Mouse (Mus musculus): ENCODE measurements around the gene Tmem121b. TPM values are rescaled to one million over a fixed set of nuclear protein-coding genes. Genes with fewer than 3 reads are reported as not detected.

Gene Tmem121b
- polyA plus RNA-seq, 1 experiment from 2014 or later = 0.18 TPM

DNA sequence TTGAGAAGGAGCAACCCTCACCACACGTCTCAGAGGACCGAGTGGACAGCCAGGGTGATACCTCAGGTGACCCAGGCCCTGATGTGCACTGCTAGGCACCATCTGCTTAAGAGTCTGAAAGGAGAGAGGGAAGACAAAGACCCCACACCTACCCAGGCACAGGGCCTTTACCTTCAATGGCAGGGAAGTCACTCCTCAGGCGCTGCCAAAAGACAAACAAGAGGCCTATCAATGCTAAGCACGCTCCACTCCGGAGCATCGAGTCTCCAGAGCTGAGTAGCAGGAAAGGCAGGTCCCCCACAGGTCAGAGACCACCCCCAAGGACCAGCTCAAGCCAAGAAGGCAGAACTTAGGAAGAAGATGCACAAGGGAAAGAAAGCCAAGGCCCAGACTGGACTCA, 23.3 kb upstream of the Tmem121b start:
- Histone ChIP-seq H3K4me1 (no peaks in the 10 kb centered on the region), H3K4me3 (no peak overlapping the region), H3K36me3 (peaks cover 77% of the 10 kb centered on the region), H3K27ac (no peak overlapping the region), H3K9me3 (replicated peaks) (no peaks in the 10 kb centered on the region), H3K27me3 (ENCODE audit: low read depth, poor library complexity, severe bottlenecking) (no peaks in the 10 kb centered on the region)
- WGBS = 91% methylated on average over 6 of the region's 6 CpGs
- DNase-seq (ENCODE audit: low spot score) = no peak

DNA sequence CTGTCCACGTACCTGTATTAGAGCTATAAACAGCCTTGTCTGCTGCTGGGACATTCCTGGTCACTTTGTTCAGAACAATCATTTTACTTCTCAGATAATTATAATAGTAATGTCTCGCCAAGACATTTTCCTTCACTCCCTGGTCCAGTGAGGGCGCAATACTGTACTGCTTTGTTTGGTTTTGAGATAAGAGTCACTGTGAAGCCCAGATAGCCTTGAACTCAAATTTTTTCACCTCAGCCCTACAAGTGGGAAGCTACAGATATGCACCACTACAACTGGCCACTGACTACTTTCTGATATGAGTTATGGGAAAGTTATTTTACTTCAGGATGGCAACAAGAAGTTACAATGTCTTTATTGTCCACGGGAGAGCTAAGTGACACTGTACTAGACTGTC, 22.8 kb upstream of the Tmem121b start:
- 91% methylated on average over 4 of the region's 4 CpGs for WGBS
- H3K27ac ChIP-seq = no peak overlapping the region
- H3K4me1 ChIP-seq = no peaks in the 10 kb centered on the region
- peaks cover 77% of the 10 kb centered on the region for H3K36me3 ChIP-seq
- DNase-seq (ENCODE audit: low spot score) = no peak
- no peak overlapping the region for H3K4me3 ChIP-seq
- H3K27me3 ChIP-seq (ENCODE audit: low read depth, poor library complexity, severe bottlenecking) = no peaks in the 10 kb centered on the region
- no peaks in the 10 kb centered on the region for H3K9me3 ChIP-seq (replicated peaks)

DNA sequence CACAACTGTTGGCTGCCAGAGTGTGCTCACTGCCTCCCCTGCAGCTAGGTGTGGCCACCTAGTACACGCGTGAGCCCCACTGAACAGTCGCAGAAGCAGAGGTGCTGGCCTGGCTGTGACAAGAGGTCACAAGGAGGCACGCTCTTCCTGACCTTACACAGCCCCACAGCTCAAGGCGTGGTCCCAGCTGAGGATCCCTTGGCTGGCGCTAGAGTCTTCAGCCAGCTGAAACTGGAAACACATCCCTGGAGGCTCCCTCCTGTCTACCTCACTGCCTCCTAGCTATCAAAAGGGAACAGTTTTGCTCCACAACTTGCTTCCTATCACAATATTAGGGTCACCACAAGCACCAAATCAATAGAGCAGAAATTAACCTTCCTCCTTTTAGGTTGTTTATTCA, 17.6 kb upstream of the Tmem121b start:
- H3K4me1 ChIP-seq = no peaks in the 10 kb centered on the region
- WGBS = 78% methylated on average over 6 of the region's 6 CpGs
- H3K36me3 ChIP-seq = peaks cover 74% of the 10 kb centered on the region
- no peaks in the 10 kb centered on the region for H3K9me3 ChIP-seq (replicated peaks)
- H3K27ac ChIP-seq = no peak overlapping the region
- no peak for DNase-seq (ENCODE audit: low spot score)
- H3K4me3 ChIP-seq = no peak overlapping the region
- no peaks in the 10 kb centered on the region for H3K27me3 ChIP-seq (ENCODE audit: low read depth, poor library complexity, severe bottlenecking)

DNA sequence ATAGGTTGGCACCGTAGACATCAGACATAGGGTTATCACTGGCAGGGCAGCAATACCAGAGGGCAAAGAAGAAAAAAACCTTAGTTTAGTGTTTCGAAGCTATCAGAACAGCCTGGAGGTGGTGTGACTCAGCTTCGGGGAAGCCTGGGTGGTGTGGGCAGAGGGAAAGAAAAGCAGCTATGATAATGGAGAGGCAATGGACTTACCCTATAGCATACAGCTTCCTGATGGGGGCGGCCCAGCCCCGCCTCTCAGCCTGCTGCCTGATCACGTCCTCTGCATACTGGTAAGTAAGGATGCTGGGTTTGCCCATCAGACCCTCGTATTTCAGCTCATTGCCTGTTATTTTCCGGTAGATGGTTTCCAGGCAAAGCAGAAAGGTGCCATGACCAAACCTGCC, 16.8 kb upstream of the Tmem121b start:
- DNase-seq (ENCODE audit: low spot score) = no peak
- H3K4me1 ChIP-seq = no peaks in the 10 kb centered on the region
- H3K27ac ChIP-seq = no peak overlapping the region
- H3K4me3 ChIP-seq = no peak overlapping the region
- H3K27me3 ChIP-seq (ENCODE audit: low read depth, poor library complexity, severe bottlenecking) = no peaks in the 10 kb centered on the region
- H3K36me3 ChIP-seq = peaks cover 74% of the 10 kb centered on the region
- 82% methylated on average over 8 of the region's 8 CpGs for WGBS
- H3K9me3 ChIP-seq (replicated peaks) = no peaks in the 10 kb centered on the region

DNA sequence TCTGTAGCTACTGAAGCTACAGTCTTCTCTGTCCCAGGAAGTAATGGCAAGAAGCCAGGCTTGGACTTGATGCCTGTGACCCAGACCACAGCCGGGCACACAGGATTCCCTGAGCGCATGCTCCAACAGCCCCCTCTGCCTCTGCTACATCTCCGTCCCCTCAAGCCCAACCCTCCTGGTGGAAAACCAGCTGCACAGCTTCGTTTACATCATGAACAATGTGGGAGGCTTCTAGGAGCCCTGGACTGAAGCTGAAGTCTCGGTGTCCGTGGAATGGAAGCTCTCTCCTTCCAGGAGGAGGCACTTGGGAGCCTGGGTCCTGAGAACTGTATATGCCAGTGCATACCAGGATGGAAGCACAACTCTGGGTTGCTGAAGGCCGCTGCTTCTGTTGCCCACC, 16.4 kb upstream of the Tmem121b start:
- no peak for DNase-seq (ENCODE audit: low spot score)
- H3K9me3 ChIP-seq (replicated peaks) = no peaks in the 10 kb centered on the region
- no peak overlapping the region for H3K27ac ChIP-seq
- peaks cover 74% of the 10 kb centered on the region for H3K36me3 ChIP-seq
- no peak overlapping the region for H3K4me3 ChIP-seq
- WGBS = 89% methylated on average over 7 of the region's 7 CpGs
- no peaks in the 10 kb centered on the region for H3K4me1 ChIP-seq
- no peaks in the 10 kb centered on the region for H3K27me3 ChIP-seq (ENCODE audit: low read depth, poor library complexity, severe bottlenecking)

- no peaks in the 10 kb centered on the region for H3K27me3 ChIP-seq (ENCODE audit: low read depth, poor library complexity, severe bottlenecking)
- H3K9me3 ChIP-seq (replicated peaks) = no peaks in the 10 kb centered on the region
- H3K36me3 ChIP-seq = peaks cover 62% of the 10 kb centered on the region
- DNase-seq (ENCODE audit: low spot score) = no peak
- 88% methylated on average over 4 of the region's 4 CpGs for WGBS
- H3K4me1 ChIP-seq = no peaks in the 10 kb centered on the region
- H3K4me3 ChIP-seq = no peak overlapping the region
- H3K27ac ChIP-seq = no peak overlapping the region
Measured at GRCm38 (mm10) chr6:120508645-120509044, 15.0 kb upstream of the Tmem121b start.

DNA sequence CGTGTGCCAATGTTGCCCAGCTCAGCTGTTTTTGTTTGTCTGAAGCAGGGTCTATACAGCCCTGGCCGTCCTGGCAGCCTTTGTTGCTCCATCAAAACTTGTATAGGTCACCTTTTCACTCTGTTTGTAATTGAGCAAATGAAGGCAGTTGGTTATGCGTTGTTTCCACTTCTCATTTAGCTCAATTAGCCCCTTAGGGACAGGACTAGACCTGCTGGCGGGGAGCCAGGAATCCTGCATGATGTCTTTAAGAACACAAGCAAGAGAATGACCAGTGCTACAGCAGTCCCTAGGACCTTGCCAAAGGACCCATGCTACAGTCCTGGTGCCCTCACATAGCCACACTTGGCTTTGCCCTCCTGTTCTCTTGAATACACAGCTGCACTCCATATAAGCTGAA, 11.9 kb upstream of the Tmem121b start:
- no peaks in the 10 kb centered on the region for H3K4me1 ChIP-seq
- 76% methylated on average over 4 of the region's 4 CpGs for WGBS
- H3K9me3 ChIP-seq (replicated peaks) = no peaks in the 10 kb centered on the region; the same call in 1 of the 2 replicates
- H3K27me3 ChIP-seq (ENCODE audit: low read depth, poor library complexity, severe bottlenecking) = no peaks in the 10 kb centered on the region
- H3K4me3 ChIP-seq = no peak overlapping the region
- no peak for DNase-seq (ENCODE audit: low spot score)
- peaks cover 34% of the 10 kb centered on the region for H3K36me3 ChIP-seq
- H3K27ac ChIP-seq = no peak overlapping the region

- WGBS = 82% methylated on average over 3 of the region's 3 CpGs
- H3K27ac ChIP-seq = no peak overlapping the region
Measured at GRCm38 (mm10) chr6:120504051-120504450, 10.4 kb upstream of the Tmem121b start.

GRCm38 (mm10) chr6:120496544-120496943, 2.9 kb upstream of the Tmem121b start:
- no peaks in the 10 kb centered on the region for H3K36me3 ChIP-seq
- H3K27me3 ChIP-seq (ENCODE audit: low read depth, poor library complexity, severe bottlenecking) = peaks cover 38% of the 10 kb centered on the region
- H3K27ac ChIP-seq = no peak overlapping the region
- 74% methylated on average over 3 of the region's 3 CpGs for WGBS
- H3K9me3 ChIP-seq (replicated peaks) = no peaks in the 10 kb centered on the region; the same call in 1 of the 2 replicates
- H3K4me1 ChIP-seq = peaks cover 33% of the 10 kb centered on the region
- DNase-seq (ENCODE audit: low spot score) = no peak
- no peak overlapping the region for H3K4me3 ChIP-seq

More at GRCm38 (mm10) chr6:120504051-120504450, 10.4 kb upstream of the Tmem121b start:
- Histone ChIP-seq H3K4me1 (no peaks in the 10 kb centered on the region), H3K9me3 (replicated peaks) (no peaks in the 10 kb centered on the region; the same call in 1 of the 2 replicates), H3K36me3 (peaks cover 19% of the 10 kb centered on the region), H3K27me3 (ENCODE audit: low read depth, poor library complexity, severe bottlenecking) (no peaks in the 10 kb centered on the region), H3K4me3 (no peak overlapping the region)
- no peak for DNase-seq (ENCODE audit: low spot score)

DNA sequence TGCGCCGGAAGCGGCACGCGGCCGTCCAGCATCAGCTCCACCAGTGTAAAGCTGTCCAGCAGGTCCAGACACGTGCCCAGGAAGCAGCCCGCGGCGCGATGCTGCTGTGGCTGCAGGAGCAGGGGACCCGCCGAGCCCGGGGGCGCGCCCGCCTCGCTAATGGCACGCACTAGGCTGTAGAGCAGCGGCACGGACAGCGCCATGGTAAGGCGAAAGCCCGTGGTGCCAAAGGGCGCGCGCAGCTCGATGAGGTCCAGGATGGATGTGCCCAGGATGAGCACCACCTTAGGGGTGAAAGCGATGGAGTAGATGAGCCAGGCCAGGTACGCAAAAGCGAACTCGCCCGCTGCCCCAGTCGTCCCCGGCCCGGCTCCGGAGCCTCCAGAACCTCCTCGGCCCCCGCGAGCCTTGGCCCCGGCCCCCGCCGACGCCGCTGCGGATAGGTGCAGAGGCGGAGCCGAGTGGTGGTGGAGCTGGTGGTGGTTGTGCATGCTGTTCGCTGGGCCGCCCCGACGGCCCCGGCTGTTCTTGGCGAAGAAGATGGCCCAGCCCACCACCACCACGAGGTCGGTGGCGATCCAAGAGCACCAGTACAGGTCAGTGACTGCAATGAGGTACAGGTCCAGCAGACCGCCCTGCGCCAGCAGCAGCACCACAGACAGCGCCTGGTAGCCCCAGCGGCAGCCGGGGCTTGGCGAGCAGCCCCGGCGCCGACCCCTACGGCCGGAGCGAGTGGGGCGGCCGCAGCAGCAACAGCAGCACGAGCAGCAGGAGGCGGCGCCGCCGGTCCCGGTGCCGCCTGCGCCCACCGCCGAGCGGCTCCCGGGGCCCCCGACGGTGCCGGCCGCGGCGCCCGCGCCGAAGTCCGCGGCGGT, 871 bp downstream of the Tmem121b start:
- no peaks in the 10 kb centered on the region for H3K9me3 ChIP-seq (replicated peaks)
- 1% methylated on average over 93 of the region's 95 CpGs for WGBS
- DNase-seq (ENCODE audit: low spot score) = peak; percentile 69
- peak overlapping the region; percentile 83 for H3K4me3 ChIP-seq
- peak overlapping the region; percentile 80 for H3K27ac ChIP-seq
- no peaks in the 10 kb centered on the region for H3K36me3 ChIP-seq
- peaks cover 33% of the 10 kb centered on the region for H3K4me1 ChIP-seq
- H3K27me3 ChIP-seq (ENCODE audit: low read depth, poor library complexity, severe bottlenecking) = peaks cover 59% of the 10 kb centered on the region

DNA sequence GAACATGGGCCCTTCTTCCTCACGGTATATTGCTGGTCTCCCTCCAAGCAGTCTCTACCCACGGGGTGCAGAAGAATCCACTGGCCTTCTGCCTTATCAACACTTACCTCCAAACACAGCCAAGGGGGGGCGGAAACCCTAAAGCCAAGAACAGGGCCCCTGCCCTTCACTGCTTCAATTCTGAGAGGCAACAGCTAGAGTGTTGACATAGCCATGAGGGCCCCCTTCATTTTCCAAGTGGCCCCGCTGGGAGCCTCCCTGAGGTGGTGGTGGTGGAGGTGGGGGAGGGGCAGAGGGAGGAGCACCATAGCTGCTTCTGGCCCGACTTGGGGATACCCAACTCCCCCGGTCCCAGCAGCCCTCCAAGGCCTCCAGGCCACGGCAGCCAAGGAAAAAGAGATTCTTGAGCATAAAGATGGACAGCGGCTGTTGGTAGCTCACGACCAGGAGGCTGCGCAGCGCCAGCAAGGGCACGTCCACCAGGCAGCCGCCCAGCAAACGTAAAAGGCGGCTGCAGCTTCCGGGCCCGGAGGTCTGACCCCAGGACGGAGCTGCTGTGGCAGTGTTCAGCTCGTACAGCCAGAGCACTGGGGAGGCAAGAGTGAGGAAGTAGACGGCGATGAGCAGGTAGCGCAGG, 1.6 kb downstream of the Tmem121b start:
- H3K36me3 ChIP-seq = no peaks in the 10 kb centered on the region
- no peaks in the 10 kb centered on the region for H3K9me3 ChIP-seq (replicated peaks)
- peaks cover 33% of the 10 kb centered on the region for H3K4me1 ChIP-seq
- DNase-seq (ENCODE audit: low spot score) = no peak
- H3K27me3 ChIP-seq (ENCODE audit: low read depth, poor library complexity, severe bottlenecking) = peaks cover 61% of the 10 kb centered on the region
- H3K27ac ChIP-seq = 0 out of 2 replicates have a peak overlapping the region, but pooled peaks have one; percentile 8
- WGBS = 10% methylated on average over 22 of the region's 22 CpGs
- peak overlapping the region; percentile 83 for H3K4me3 ChIP-seq

DNA sequence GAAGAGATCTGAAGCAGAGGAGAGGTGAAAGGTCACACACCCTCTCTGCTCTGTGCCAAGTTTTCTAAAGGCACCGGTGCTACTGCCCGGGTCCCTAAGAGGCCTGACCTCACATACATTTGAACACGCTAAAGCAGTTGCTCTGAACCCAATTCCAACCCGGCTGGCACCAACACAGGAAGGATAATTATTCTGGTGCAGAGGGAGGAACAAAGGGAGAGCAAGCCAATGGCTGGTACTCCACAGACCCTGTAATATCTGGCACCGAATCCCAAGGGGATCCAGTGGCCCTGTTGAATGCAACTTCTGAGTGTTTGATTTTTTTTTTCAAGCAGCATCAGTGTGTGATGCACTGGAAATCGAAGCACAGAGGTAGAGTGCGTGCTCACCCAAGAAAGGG, 2.5 kb downstream of the Tmem121b start:
- Histone ChIP-seq H3K27me3 (ENCODE audit: low read depth, poor library complexity, severe bottlenecking) (peaks cover 63% of the 10 kb centered on the region), H3K4me1 (peaks cover 30% of the 10 kb centered on the region), H3K9me3 (replicated peaks) (no peaks in the 10 kb centered on the region), H3K4me3 (no peak overlapping the region), H3K27ac (no peak overlapping the region), H3K36me3 (no peaks in the 10 kb centered on the region)
- no peak for DNase-seq (ENCODE audit: low spot score)
- WGBS = 56% methylated on average over 7 of the region's 7 CpGs

DNA sequence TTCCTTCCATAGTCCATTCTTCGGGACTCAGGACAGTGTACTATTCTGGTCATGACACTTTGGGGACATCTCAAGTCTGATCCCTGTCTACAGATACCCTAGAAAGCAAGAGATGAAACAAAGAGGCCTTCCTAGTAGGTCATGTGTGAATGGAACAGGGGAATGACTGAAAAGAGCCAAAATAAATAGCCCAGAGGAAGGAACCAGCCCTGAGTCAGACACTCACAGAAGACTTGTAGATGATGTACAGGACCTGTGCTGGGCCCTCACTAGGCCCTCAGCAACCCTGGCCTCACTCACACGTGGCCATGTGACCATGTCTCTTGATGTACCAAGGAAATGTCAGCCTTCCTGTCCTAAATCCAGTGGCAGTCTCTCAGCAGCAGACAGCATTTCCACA, 4.1 kb downstream of the Tmem121b start:
- no peak for DNase-seq (ENCODE audit: low spot score)
- Histone ChIP-seq H3K4me3 (no peak overlapping the region), H3K4me1 (peaks cover 27% of the 10 kb centered on the region), H3K36me3 (no peaks in the 10 kb centered on the region), H3K9me3 (replicated peaks) (no peaks in the 10 kb centered on the region), H3K27me3 (ENCODE audit: low read depth, poor library complexity, severe bottlenecking) (peaks cover 57% of the 10 kb centered on the region), H3K27ac (no peak overlapping the region)
- WGBS = 74% methylated on average over 2 of the region's 2 CpGs
